Mouse (Mus musculus): ENCODE measurements around the gene Snrpb.

Gene Snrpb

GRCm38 (mm10) chr2:130129687-130130086, 49.5 kb downstream of the Snrpb start:
- DNase-seq = no peak

DNA sequence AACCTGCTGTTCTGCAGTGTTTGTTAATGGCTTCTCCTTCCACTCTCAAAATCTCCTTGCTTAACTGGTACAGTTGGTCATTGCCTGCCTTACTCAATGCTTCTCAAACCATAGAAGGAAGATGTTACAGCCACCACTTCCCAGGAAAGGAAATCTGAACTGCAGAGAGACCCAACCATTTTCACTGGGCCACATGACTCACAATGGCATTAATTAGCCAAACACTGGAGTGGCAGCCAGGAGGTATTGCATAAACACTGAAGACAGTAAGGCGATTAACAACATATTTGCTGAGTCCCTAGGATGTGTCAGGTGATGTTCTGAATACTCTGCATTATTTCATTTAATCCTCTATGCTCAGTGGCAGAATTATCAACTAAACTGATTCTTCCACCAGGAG, 53.1 kb downstream of the Snrpb start:
- no peak for DNase-seq

- DNase-seq = no peak
These were observed 53.7 kb downstream of the Snrpb start for GRCm38 (mm10) chr2:130125279-130126059.
